Mouse (Mus musculus) limb, embryonic 12.5 days (tissue): ENCODE data around the gene Elovl5. TPM values are rescaled to one million over a fixed set of nuclear protein-coding genes. Genes with fewer than 3 reads are reported as not detected.

Experiments used
- ATAC-seq: fragments of 200-750 bp; cut with Nextera tagmentation; 2 replicates; pipeline ENCODE4 v1.8.0; 2017; ENCODE audit warnings: low read depth, moderate TSS enrichment; ENCODE audit not compliant: insufficient number of reproducible peaks, insufficient read depth, low FRiP score, low TSS enrichment
- H3K27ac ChIP-seq: fragments of 300-500 bp; sonication (generic); 2 replicates; pipeline ENCODE4 v1.5.1; 2016; ENCODE audit warnings: mild to moderate bottlenecking, moderate library complexity
- H3K27me3 ChIP-seq: fragments of 300-500 bp; sonication (generic); 2 replicates; pipeline ENCODE4 v1.6.1; 2016; ENCODE audit warnings: mild to moderate bottlenecking, moderate library complexity
- H3K36me3 ChIP-seq: fragments of 300-500 bp; sonication (generic); 2 replicates; pipeline ENCODE4 v1.6.1; 2016; ENCODE audit warnings: mild to moderate bottlenecking, moderate library complexity
- H3K4me1 ChIP-seq: fragments of 300-500 bp; sonication (generic); replicated peaks from 2 replicates; pipeline ENCODE4 v1.6.1; 2016
- H3K4me2 ChIP-seq: fragments of 300-500 bp; sonication (generic); 2 replicates; pipeline ENCODE4 v1.6.1; 2016; ENCODE audit warnings: mild to moderate bottlenecking, moderate library complexity
- H3K4me3 ChIP-seq: fragments of 300-500 bp; sonication (generic); replicated peaks from 2 replicates; pipeline ENCODE4 v1.5.1; 2016; ENCODE audit warnings: mild to moderate bottlenecking
- H3K9ac ChIP-seq: fragments of 300-500 bp; sonication (generic); replicated peaks from 2 replicates; pipeline ENCODE4 v1.6.1; 2016; ENCODE audit warnings: mild to moderate bottlenecking, moderate library complexity
- H3K9me3 ChIP-seq: fragments of 300-500 bp; sonication (generic); 2 replicates; pipeline ENCODE4 v1.6.1; 2016; ENCODE audit warnings: mild to moderate bottlenecking, moderate library complexity
- WGBS: fragments of 180-500 bp; shearing (Covaris S2); methylation state at CpG from one replicate; pipeline ENCODE4 v1.1.7; 2016; 5-methylcytosine and 5-hydroxymethylcytosine counted together
- polyA plus RNA-seq: library from polyadenylated mRNA; unstranded; fragments of >200 nt; fragmentation: Nextera tagmentation; extraction: Ambion mirVana; gene quantifications from 2 replicates; pipeline ENCODE4 v1.2.1, GENCODE M21; 2016

Elovl5 gene
- polyA plus RNA-seq, 1 experiment from 2014 or later = 71.9 TPM

DNA sequence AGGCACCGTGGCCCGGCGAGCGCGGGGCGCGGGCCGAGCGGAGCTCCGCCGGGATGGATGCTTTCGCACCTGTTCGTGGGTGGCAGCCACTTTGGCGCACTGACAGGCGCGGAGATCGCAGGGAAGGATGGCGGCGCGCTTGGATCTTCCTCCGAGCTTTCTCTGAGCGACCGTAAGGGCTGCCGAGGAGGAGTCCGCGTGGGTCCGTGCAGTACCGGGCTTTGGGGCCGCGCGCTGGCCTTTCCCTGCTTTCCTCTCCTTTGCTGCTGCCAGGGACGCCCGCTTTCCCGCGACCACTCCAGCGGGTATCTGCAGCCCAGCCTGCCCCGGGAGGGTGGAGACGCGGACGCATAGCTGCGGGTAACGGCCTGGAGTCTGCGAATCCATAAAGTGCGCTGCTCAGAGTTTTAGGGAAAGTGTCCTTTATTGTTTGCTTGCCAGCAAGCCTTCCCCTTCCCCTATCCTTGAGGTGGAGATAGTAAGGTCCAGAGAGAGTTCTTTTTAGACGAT, 513 bp downstream of the Elovl5 start:
- peak overlapping the region; percentile 87 for H3K27ac ChIP-seq
- peak overlapping the region; percentile 95 for H3K4me3 ChIP-seq
- under 1% methylated on average over 45 of the region's 45 CpGs for WGBS
- peak overlapping the region; percentile 90 for H3K9ac ChIP-seq
- no peaks in the 10 kb centered on the region for H3K9me3 ChIP-seq
- H3K4me2 ChIP-seq = peak overlapping the region; percentile 84
- H3K36me3 ChIP-seq = no peaks in the 10 kb centered on the region
- H3K4me1 ChIP-seq = peaks cover 35% of the 10 kb centered on the region
- peak; percentile 46 for ATAC-seq
- H3K27me3 ChIP-seq = no peaks in the 10 kb centered on the region; the same call in none of the 2 replicates

GRCm38 (mm10) chr9:77918211-77918610, 1.0 kb downstream of the Elovl5 start:
- H3K27ac ChIP-seq = no peak overlapping the region; the same call in 1 of the 2 replicates
- H3K4me1 ChIP-seq = peaks cover 35% of the 10 kb centered on the region
- H3K27me3 ChIP-seq = no peaks in the 10 kb centered on the region; the same call in none of the 2 replicates
- peak overlapping the region; percentile 95 for H3K4me3 ChIP-seq
- H3K4me2 ChIP-seq = peak overlapping the region; percentile 84
- no peaks in the 10 kb centered on the region for H3K36me3 ChIP-seq
- no peak for ATAC-seq
- 27% methylated on average over 10 of the region's 10 CpGs for WGBS
- H3K9ac ChIP-seq = peak overlapping the region; percentile 90
- no peaks in the 10 kb centered on the region for H3K9me3 ChIP-seq

GRCm38 (mm10) chr9:77918961-77919670, 2.0 kb downstream of the Elovl5 start:
- WGBS = 70% methylated on average over 5 of the region's 5 CpGs
- no peak for ATAC-seq
- H3K4me1 ChIP-seq = peaks cover 40% of the 10 kb centered on the region
- no peaks in the 10 kb centered on the region; the same call in none of the 2 replicates for H3K27me3 ChIP-seq
- H3K4me2 ChIP-seq = peak overlapping the region; percentile 84
- H3K27ac ChIP-seq = no peak overlapping the region
- H3K4me3 ChIP-seq = 0 out of 2 replicates have a peak overlapping the region, but pooled peaks have one; percentile 95
- H3K9ac ChIP-seq = no peak overlapping the region
- no peaks in the 10 kb centered on the region for H3K9me3 ChIP-seq
- H3K36me3 ChIP-seq = no peaks in the 10 kb centered on the region

GRCm38 (mm10) chr9:77920481-77920880, 3.3 kb downstream of the Elovl5 start:
- Histone ChIP-seq H3K4me3 (no peak overlapping the region), H3K36me3 (no peaks in the 10 kb centered on the region), H3K4me1 (peaks cover 50% of the 10 kb centered on the region), H3K9ac (no peak overlapping the region), H3K27me3 (no peaks in the 10 kb centered on the region; the same call in 1 of the 2 replicates), H3K27ac (no peak overlapping the region), H3K9me3 (no peaks in the 10 kb centered on the region), H3K4me2 (no peak overlapping the region)
- WGBS = 81% methylated on average over 3 of the region's 3 CpGs
- ATAC-seq = no peak

DNA sequence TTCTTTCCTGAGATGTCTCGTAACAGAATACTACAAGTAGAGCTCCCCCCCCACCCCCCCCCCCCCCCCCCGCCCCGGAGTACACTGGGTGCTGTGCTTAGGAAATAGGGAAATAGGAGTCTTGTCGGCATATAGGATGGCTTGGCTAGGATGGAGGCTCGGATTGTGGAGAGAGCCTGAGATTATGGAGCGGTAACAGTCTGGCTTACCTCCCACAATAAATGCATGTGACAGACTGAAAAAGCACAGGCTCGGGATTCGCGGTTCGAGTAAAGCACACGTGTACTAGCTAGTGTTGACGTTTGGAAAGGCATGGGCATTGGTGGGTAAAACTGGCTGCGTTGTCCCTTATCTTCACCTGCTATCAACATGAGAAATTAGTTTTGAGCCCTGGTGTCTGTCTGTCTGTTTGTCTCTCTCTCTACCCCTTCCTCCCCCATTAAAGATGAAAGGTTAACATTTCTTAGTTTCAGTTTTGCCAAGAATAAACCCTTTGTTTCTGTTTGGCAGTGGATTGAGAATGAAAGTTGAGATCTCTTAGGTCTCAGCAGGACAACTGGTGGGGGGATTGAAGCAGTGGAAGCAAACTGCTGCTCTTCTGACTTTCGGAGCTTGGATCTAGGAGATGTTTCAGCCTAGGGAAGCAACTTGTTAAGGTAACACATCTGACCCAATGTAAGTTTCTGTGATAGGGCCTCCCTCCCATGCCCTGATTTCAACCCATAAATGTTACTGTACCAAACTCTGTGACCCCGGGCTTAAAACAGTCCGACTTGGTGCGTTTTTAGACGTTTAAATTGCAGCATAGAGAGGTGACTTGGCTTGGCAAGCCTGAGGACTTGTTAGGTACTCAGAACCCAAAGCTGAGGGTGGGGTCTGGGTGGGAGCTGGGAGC, 4.4 kb downstream of the Elovl5 start:
- H3K27ac ChIP-seq = no peak overlapping the region
- peaks cover 51% of the 10 kb centered on the region for H3K4me1 ChIP-seq
- H3K4me2 ChIP-seq = no peak overlapping the region
- no peaks in the 10 kb centered on the region; the same call in 1 of the 2 replicates for H3K27me3 ChIP-seq
- 80% methylated on average over 16 of the region's 18 CpGs for WGBS
- ATAC-seq = no peak
- H3K4me3 ChIP-seq = no peak overlapping the region
- no peaks in the 10 kb centered on the region for H3K36me3 ChIP-seq
- H3K9ac ChIP-seq = no peak overlapping the region
- no peaks in the 10 kb centered on the region for H3K9me3 ChIP-seq

- no peaks in the 10 kb centered on the region for H3K36me3 ChIP-seq
- 86% methylated on average over 8 of the region's 8 CpGs for WGBS
- no peak overlapping the region for H3K4me3 ChIP-seq
- H3K9ac ChIP-seq = no peak overlapping the region
- no peak for ATAC-seq
- no peak overlapping the region for H3K4me2 ChIP-seq
- peaks cover 60% of the 10 kb centered on the region for H3K4me1 ChIP-seq
- H3K27me3 ChIP-seq = no peaks in the 10 kb centered on the region
- H3K27ac ChIP-seq = peak overlapping the region; percentile 64
- no peaks in the 10 kb centered on the region for H3K9me3 ChIP-seq
These were observed 6.6 kb downstream of the Elovl5 start for GRCm38 (mm10) chr9:77923774-77924173.

DNA sequence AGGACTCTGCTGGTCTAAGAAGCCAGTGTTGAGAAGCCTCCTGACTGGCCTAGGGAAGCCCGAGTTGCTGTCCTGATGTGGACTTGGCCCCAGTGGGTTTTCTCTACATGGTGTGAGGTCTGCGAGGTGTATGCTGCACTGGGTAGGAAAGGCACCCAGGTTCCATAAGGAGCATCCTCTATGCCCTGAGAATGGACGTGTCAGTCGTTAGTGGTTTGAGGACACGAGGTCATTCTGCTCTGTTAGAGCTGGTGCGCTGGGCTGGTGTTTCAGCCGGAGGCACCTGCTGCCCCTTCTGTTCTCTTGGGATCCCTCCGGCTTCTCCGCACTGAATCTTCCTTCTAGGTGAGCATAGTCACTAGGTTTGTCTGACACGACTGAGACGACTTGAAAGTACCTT, 7.0 kb downstream of the Elovl5 start:
- no peak for ATAC-seq
- H3K9me3 ChIP-seq = no peaks in the 10 kb centered on the region
- no peak overlapping the region for H3K9ac ChIP-seq
- H3K27ac ChIP-seq = peak overlapping the region; percentile 64
- H3K27me3 ChIP-seq = no peaks in the 10 kb centered on the region
- no peak overlapping the region for H3K4me2 ChIP-seq
- no peaks in the 10 kb centered on the region for H3K36me3 ChIP-seq
- WGBS = 85% methylated on average over 11 of the region's 11 CpGs
- H3K4me1 ChIP-seq = peaks cover 57% of the 10 kb centered on the region
- no peak overlapping the region for H3K4me3 ChIP-seq

- peaks cover 63% of the 10 kb centered on the region for H3K4me1 ChIP-seq
- H3K4me3 ChIP-seq = no peak overlapping the region
- H3K9me3 ChIP-seq = no peaks in the 10 kb centered on the region
- no peak overlapping the region for H3K27ac ChIP-seq
- no peak for ATAC-seq
- H3K27me3 ChIP-seq = no peaks in the 10 kb centered on the region
- H3K36me3 ChIP-seq = no peaks in the 10 kb centered on the region
- H3K4me2 ChIP-seq = no peak overlapping the region
- no peak overlapping the region for H3K9ac ChIP-seq
- WGBS = 88% methylated on average over 8 of the region's 8 CpGs
These were observed 9.0 kb downstream of the Elovl5 start for GRCm38 (mm10) chr9:77926151-77926550.

DNA sequence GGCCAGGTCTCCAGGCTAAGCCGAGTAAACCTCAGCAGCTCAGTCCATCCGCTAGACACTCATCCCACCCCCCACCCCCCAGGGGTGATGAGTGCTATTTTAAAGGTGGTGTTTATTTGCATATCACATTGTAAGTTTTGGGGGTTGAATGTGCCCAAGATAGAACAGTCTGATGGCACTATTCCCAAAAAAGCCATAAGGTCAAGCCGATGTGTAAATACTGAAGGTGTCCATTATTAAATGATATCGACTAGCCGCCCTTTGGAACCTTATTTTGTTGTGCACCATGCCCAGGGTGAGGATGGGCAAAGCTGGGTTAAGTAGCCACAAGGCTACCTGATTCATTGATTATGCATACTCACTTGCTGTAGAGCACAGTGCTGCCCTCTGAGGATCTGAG, 9.7 kb downstream of the Elovl5 start:
- H3K4me1 ChIP-seq = peaks cover 57% of the 10 kb centered on the region

GRCm38 (mm10) chr9:77927431-77927830, 10.3 kb downstream of the Elovl5 start:
- no peak overlapping the region for H3K4me2 ChIP-seq
- 66% methylated on average over 6 of the region's 6 CpGs for WGBS
- H3K9me3 ChIP-seq = no peaks in the 10 kb centered on the region
- H3K4me1 ChIP-seq = peaks cover 52% of the 10 kb centered on the region
- no peak for ATAC-seq
- H3K9ac ChIP-seq = 0 out of 2 replicates have a peak overlapping the region, but pooled peaks have one; percentile 23
- H3K36me3 ChIP-seq = no peaks in the 10 kb centered on the region
- no peak overlapping the region for H3K27ac ChIP-seq
- H3K27me3 ChIP-seq = no peaks in the 10 kb centered on the region
- no peak overlapping the region for H3K4me3 ChIP-seq

More for the DNA sequence above, 9.7 kb downstream of the Elovl5 start:
- Histone ChIP-seq H3K36me3 (no peaks in the 10 kb centered on the region), H3K4me3 (no peak overlapping the region), H3K27ac (no peak overlapping the region), H3K9ac (no peak overlapping the region), H3K4me2 (no peak overlapping the region), H3K27me3 (no peaks in the 10 kb centered on the region), H3K9me3 (no peaks in the 10 kb centered on the region)
- no peak for ATAC-seq
- WGBS = 90% methylated on average over 5 of the region's 5 CpGs

DNA sequence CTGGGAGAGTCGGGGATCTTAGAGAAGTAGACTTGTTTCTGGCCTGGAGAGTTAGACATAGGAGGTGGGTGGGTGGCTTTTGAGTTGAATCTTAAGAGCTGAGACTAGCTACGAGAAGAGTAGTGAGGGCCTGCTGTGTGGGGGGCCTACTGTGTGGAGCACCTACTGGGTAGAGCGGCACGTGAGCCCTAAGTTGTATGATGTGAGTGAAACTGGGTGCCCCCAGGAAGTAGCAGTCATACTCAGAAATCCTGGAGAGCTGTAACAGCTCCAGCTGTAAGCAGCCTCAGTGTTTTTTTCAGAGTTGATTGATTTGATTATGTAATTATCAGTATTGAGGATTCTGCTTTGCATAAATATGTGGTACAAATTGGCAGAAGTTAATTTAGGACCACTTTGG, 11.6 kb downstream of the Elovl5 start:
- Histone ChIP-seq H3K27me3 (no peaks in the 10 kb centered on the region), H3K4me3 (no peak overlapping the region), H3K27ac (no peak overlapping the region), H3K9ac (no peak overlapping the region), H3K4me2 (no peak overlapping the region), H3K36me3 (no peaks in the 10 kb centered on the region), H3K9me3 (no peaks in the 10 kb centered on the region), H3K4me1 (peaks cover 50% of the 10 kb centered on the region)
- WGBS = 91% methylated on average over 4 of the region's 4 CpGs
- ATAC-seq = no peak
